Mouse (Mus musculus) liver, embryonic 16.5 days (tissue): Measurements from ENCODE around the gene Adora1. TPM values are rescaled to one million over a fixed set of nuclear protein-coding genes. Genes with fewer than 3 reads are reported as not detected.
"Not testable (repeated sequence)": the region's sequence is repeated elsewhere in the genome, so short reads cannot be mapped to it uniquely, and the experiment has no call there.

Experiments used
- ATAC-seq: fragments of 200-750 bp; cut with Nextera tagmentation; 2 replicates; pipeline ENCODE4 v1.8.0; 2017; ENCODE audit warnings: low read depth, mild to moderate bottlenecking, moderate number of reproducible peaks, moderate library complexity
- H3K27ac ChIP-seq: fragments of 300-500 bp; sonication (generic); 2 replicates; pipeline ENCODE4 v1.5.1; 2014; ENCODE audit warnings: mild to moderate bottlenecking, low read length
- H3K27me3 ChIP-seq: fragments of 300-500 bp; sonication (generic); 2 replicates; pipeline ENCODE4 v1.6.1; 2014; ENCODE audit warnings: low read depth, low read length, mixed read lengths; ENCODE audit not compliant: control insufficient read depth, insufficient read depth
- H3K36me3 ChIP-seq: fragments of 300-500 bp; sonication (generic); 2 replicates; pipeline ENCODE4 v1.6.1; 2014; ENCODE audit warnings: mild to moderate bottlenecking; ENCODE audit not compliant: control insufficient read depth, insufficient read depth
- H3K4me1 ChIP-seq: fragments of 300-500 bp; sonication (generic); 2 replicates; pipeline ENCODE4 v1.6.1; 2014; ENCODE audit warnings: low read depth, low read length, mixed read lengths; ENCODE audit not compliant: control insufficient read depth
- H3K4me2 ChIP-seq: fragments of 300-500 bp; sonication (generic); 2 replicates; pipeline ENCODE4 v1.6.1; 2014; ENCODE audit warnings: low read depth, low read length, mixed read lengths
- H3K4me3 ChIP-seq: fragments of 300-500 bp; sonication (generic); 2 replicates; pipeline ENCODE4 v1.5.1; 2014; ENCODE audit warnings: low read depth, mild to moderate bottlenecking, low read length
- H3K9ac ChIP-seq: fragments of 300-500 bp; sonication (generic); 2 replicates; pipeline ENCODE4 v1.6.1; 2014; ENCODE audit warnings: low read depth, low read length
- H3K9me3 ChIP-seq: fragments of 300-500 bp; sonication (generic); replicated peaks from 2 replicates; pipeline ENCODE4 v1.6.1; 2016; ENCODE audit warnings: low read length; ENCODE audit not compliant: control insufficient read depth
- WGBS: fragments of 180-500 bp; shearing (Covaris S2); extraction: QIAGEN DNeasy Blood & Tissue Kit; methylation state at CpG from one replicate; pipeline ENCODE4 v1.1.7; 2014; ENCODE audit not compliant: insufficient replicate concordance; 5-methylcytosine and 5-hydroxymethylcytosine counted together
- polyA plus RNA-seq: library from polyadenylated mRNA; unstranded; fragments of >200 nt; fragmentation: Nextera tagmentation; extraction: Ambion mirVana; gene quantifications from 2 replicates; pipeline ENCODE4 v1.2.1, GENCODE M21; 2015

Gene Adora1
- polyA plus RNA-seq, 1 experiment from 2014 or later: 3.6 TPM

GRCm38 (mm10) chr1:134273493-134274395, 38.5 kb upstream of the Adora1 start:
- 47% methylated on average over 9 of the region's 9 CpGs for WGBS
- H3K27me3 ChIP-seq: no peaks in the 10 kb centered on the region
- H3K4me2 ChIP-seq: no peak overlapping the region
- H3K4me3 ChIP-seq: no peak overlapping the region
- H3K9ac ChIP-seq: no peak overlapping the region
- H3K36me3 ChIP-seq: no peaks in the 10 kb centered on the region
- H3K4me1 ChIP-seq: no peaks in the 10 kb centered on the region
- no peak overlapping the region for H3K27ac ChIP-seq
- ATAC-seq: no peak
- no peaks in the 10 kb centered on the region for H3K9me3 ChIP-seq

DNA sequence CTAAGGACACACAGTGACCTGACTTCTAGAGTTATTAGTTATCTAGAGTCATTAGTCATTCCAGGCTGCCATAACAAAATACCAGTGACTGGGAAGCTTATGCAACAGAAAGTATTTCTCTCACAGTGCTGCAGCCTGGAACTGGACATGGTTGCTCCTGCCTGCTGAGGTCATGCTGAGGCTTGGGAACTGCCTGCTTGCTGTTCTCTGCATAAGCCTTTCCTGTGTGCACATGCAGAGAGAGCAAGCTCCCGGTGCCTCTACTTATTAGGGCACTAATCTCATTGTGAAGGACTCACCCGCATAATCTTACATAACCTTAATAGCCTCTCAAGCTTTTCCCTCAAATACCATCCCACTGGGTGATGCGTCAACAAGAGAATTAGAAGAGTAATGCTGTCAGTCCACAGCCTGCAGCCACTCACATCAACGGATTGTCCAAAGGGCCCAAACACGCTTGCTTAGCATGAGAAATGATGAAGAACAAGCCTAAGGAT, 37.6 kb upstream of the Adora1 start:
- H3K4me1 ChIP-seq: no peaks in the 10 kb centered on the region
- H3K4me2 ChIP-seq: no peak overlapping the region
- H3K27ac ChIP-seq: no peak overlapping the region
- H3K9me3 ChIP-seq: no peaks in the 10 kb centered on the region
- no peaks in the 10 kb centered on the region for H3K36me3 ChIP-seq
- no peak overlapping the region for H3K9ac ChIP-seq
- 55% methylated on average over 5 of the region's 5 CpGs for WGBS
- H3K27me3 ChIP-seq: no peaks in the 10 kb centered on the region
- H3K4me3 ChIP-seq: no peak overlapping the region
- no peak for ATAC-seq

GRCm38 (mm10) chr1:134270026-134270425, 34.8 kb upstream of the Adora1 start:
- no peak overlapping the region for H3K4me2 ChIP-seq
- H3K4me3 ChIP-seq: no peak overlapping the region
- H3K27ac ChIP-seq: no peak overlapping the region
- ATAC-seq: no peak
- H3K9ac ChIP-seq: no peak overlapping the region
- no peaks in the 10 kb centered on the region for H3K36me3 ChIP-seq
- 61% methylated on average over 7 of the region's 7 CpGs for WGBS
- H3K9me3 ChIP-seq: no peaks in the 10 kb centered on the region
- no peaks in the 10 kb centered on the region for H3K4me1 ChIP-seq
- H3K27me3 ChIP-seq: no peaks in the 10 kb centered on the region

DNA sequence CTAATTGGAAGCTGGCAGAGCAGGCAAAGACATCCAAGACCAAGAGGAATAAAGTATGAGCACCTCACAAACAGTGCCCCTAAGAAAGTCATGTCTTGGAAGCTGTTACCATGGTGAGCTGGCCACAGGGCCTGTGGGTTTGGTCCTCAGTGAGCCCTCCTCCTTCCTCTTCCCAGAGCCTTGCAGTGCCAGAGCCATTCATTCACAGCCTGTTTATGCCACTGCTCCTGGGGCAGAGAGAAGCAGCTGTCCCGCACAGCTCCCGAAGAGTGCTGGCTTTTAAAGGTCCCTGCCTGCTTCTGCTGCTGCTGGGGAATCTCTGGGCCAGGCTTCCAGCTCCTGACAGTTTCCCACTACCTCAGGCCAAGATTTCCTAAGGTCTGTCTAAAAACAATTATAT, 30.6 kb upstream of the Adora1 start:
- no peak for ATAC-seq
- 39% methylated on average over 2 of the region's 2 CpGs for WGBS
- H3K4me1 ChIP-seq: no peaks in the 10 kb centered on the region

GRCm38 (mm10) chr1:134264341-134264740, 29.1 kb upstream of the Adora1 start:
- no peak overlapping the region for H3K27ac ChIP-seq
- H3K4me2 ChIP-seq: no peak overlapping the region
- no peaks in the 10 kb centered on the region for H3K4me1 ChIP-seq
- 70% methylated on average over 6 of the region's 6 CpGs for WGBS
- H3K9me3 ChIP-seq: no peaks in the 10 kb centered on the region
- no peak overlapping the region for H3K9ac ChIP-seq
- H3K36me3 ChIP-seq: no peaks in the 10 kb centered on the region
- H3K27me3 ChIP-seq: no peaks in the 10 kb centered on the region
- ATAC-seq: no peak
- no peak overlapping the region for H3K4me3 ChIP-seq

More for the DNA sequence above, 30.6 kb upstream of the Adora1 start:
- Histone ChIP-seq H3K27me3 (no peaks in the 10 kb centered on the region), H3K9ac (no peak overlapping the region), H3K9me3 (no peaks in the 10 kb centered on the region), H3K27ac (no peak overlapping the region), H3K4me3 (no peak overlapping the region), H3K36me3 (no peaks in the 10 kb centered on the region), H3K4me2 (no peak overlapping the region)

DNA sequence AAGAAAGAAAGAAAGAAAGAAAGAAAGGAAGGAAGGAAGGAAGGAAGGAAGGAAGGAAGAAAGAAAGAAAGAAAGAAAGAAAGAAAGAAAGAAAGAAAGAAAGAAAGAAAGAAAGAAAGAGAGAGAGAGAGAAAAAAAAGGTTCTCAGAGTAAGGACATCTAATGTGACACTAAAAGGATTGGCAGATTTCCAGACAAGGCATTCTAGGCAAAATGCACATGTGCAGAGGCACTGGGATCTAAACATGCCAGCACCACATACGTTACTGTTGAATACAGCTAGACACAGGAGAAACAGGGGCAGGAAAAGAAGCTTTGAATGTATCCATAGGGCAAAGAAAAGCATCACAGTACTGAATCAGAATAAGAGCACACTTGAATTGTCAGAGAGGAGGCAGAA, 14.4 kb upstream of the Adora1 start:
- ATAC-seq, H3K4me2 ChIP-seq, H3K4me3 ChIP-seq, H3K9ac ChIP-seq, H3K4me1 ChIP-seq, H3K27ac ChIP-seq, H3K9me3 ChIP-seq, H3K36me3 ChIP-seq, H3K27me3 ChIP-seq: not testable (repeated sequence)
- 51% methylated on average over 1 of the region's 1 CpGs for WGBS

DNA sequence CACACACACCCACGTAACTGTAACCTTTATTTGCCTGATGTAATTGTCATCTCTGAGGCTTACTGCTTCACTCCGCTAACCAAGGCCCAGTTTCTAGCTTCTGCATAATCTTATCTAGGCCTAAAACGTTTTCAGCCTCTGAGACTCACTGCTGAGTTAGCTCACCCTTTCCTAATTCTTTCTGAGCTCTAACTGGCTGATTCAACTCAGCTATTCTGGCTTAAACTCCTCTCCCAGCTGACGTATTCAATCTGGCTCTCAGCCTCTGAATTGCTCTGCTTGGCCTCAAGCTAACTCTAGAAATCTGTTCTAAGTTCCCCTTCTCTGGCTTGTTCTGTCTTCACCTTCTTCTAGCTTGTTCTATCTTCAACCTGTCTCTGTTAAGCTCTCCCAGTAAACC, 11.4 kb upstream of the Adora1 start:
- WGBS: 45% methylated on average over 4 of the region's 4 CpGs
- H3K4me3 ChIP-seq: no peak overlapping the region

GRCm38 (mm10) chr1:134245004-134245717, 9.9 kb upstream of the Adora1 start:
- H3K4me3 ChIP-seq: no peak overlapping the region
- no peak overlapping the region for H3K27ac ChIP-seq
- H3K27me3 ChIP-seq: no peaks in the 10 kb centered on the region
- no peaks in the 10 kb centered on the region for H3K36me3 ChIP-seq
- no peak overlapping the region for H3K9ac ChIP-seq
- no peak for ATAC-seq
- H3K9me3 ChIP-seq: no peaks in the 10 kb centered on the region
- 66% methylated on average over 14 of the region's 14 CpGs for WGBS
- no peaks in the 10 kb centered on the region for H3K4me1 ChIP-seq
- H3K4me2 ChIP-seq: no peak overlapping the region

More for the DNA sequence above, 11.4 kb upstream of the Adora1 start:
- Histone ChIP-seq H3K27ac (no peak overlapping the region), H3K27me3 (no peaks in the 10 kb centered on the region), H3K36me3 (no peaks in the 10 kb centered on the region), H3K4me2 (no peak overlapping the region), H3K4me1 (no peaks in the 10 kb centered on the region), H3K9ac (no peak overlapping the region), H3K9me3 (no peaks in the 10 kb centered on the region)
- ATAC-seq: no peak
